Mouse (Mus musculus): Measurements from ENCODE around the gene Fam129c.

- TF ChIP-seq CTCF (IDR thresholded peaks at IDR 0.05; ENCODE audit: insufficient read depth, low read length): no peak
- TF ChIP-seq POLR2A (IDR thresholded peaks at IDR 0.05; ENCODE audit: borderline replicate concordance, extremely low read depth, low read depth, low read length): no peak
These were observed 34.4 kb downstream of the Fam129c start for GRCm38 (mm10) chr8:71631897-71632296.

All from lung, adult 2 months (tissue).